Mouse (Mus musculus) kidney, postnatal 4 days (tissue): ENCODE data around the gene Ctso.

ENCODE experiments used
- DNase-seq, 2 experiments: peaks; one replicate each; pipeline ENCODE4 v3.0.0; 2021; ENCODE audit warnings: mixed read lengths in 2 of 2

Gene Ctso

GRCm38 (mm10) chr3:81932141-81933101 is at the start of gene Ctso:
Ctso (plus strand) TSS chr3:81932601.
- peak; percentile 92 to 93 for DNase-seq

GRCm38 (mm10) chr3:81883916-81884315 is 48.5 kb upstream of the Ctso start:
- no peak for DNase-seq

GRCm38 (mm10) chr3:81885566-81885965 is 46.8 kb upstream of the Ctso start:
- no peak for DNase-seq

GRCm38 (mm10) chr3:81889137-81889536 is 43.3 kb upstream of the Ctso start:
- DNase-seq: no peak

- no peak for DNase-seq
These were observed 21.9 kb upstream of the Ctso start for GRCm38 (mm10) chr3:81910286-81911036.

GRCm38 (mm10) chr3:81916030-81916686 is 16.2 kb upstream of the Ctso start:
- no peak for DNase-seq

GRCm38 (mm10) chr3:81917354-81917935 is 15.0 kb upstream of the Ctso start:
- DNase-seq: no peak

- DNase-seq: no peak
These were observed 14.2 kb upstream of the Ctso start for GRCm38 (mm10) chr3:81918215-81918614.

GRCm38 (mm10) chr3:81919681-81920080 is 12.7 kb upstream of the Ctso start:
- no peak for DNase-seq

- DNase-seq: no peak
These were observed 9.5 kb upstream of the Ctso start for GRCm38 (mm10) chr3:81922910-81923309.

GRCm38 (mm10) chr3:81924931-81925330 is 7.5 kb upstream of the Ctso start:
- peak in 1 of 2 experiments; percentile 26 for DNase-seq

- DNase-seq: no peak
These were observed 6.5 kb upstream of the Ctso start for GRCm38 (mm10) chr3:81925856-81926255.

- no peak for DNase-seq
These were observed 5.6 kb upstream of the Ctso start for GRCm38 (mm10) chr3:81926764-81927325.

GRCm38 (mm10) chr3:81929073-81929472 is 3.3 kb upstream of the Ctso start:
- no peak for DNase-seq

- DNase-seq: no peak
These were observed 706 bp upstream of the Ctso start for GRCm38 (mm10) chr3:81931695-81932094.

GRCm38 (mm10) chr3:81933348-81933747 is 947 bp downstream of the Ctso start:
- DNase-seq: no peak

GRCm38 (mm10) chr3:81938924-81939323 is 6.5 kb downstream of the Ctso start:
- no peak for DNase-seq

GRCm38 (mm10) chr3:81942341-81942740 is 9.9 kb downstream of the Ctso start:
- no peak for DNase-seq

- no peak for DNase-seq
These were observed 10.7 kb downstream of the Ctso start for GRCm38 (mm10) chr3:81943097-81943496.

- DNase-seq: no peak
These were observed 12.5 kb downstream of the Ctso start for GRCm38 (mm10) chr3:81944851-81945393.

- no peak for DNase-seq
These were observed 16.6 kb downstream of the Ctso start for GRCm38 (mm10) chr3:81949048-81949447.

GRCm38 (mm10) chr3:81951785-81952184 is 19.4 kb downstream of the Ctso start:
- DNase-seq: no peak
